Mouse (Mus musculus) thymus, postnatal 25 days (tissue): ENCODE results near the gene D430042O09Rik.
"Not testable (repeated sequence)": the region's sequence is repeated elsewhere in the genome, so short reads cannot be mapped to it uniquely, and the experiment has no call there.

Experiments
- DNase-seq: peaks from one replicate; pipeline ENCODE4 v3.0.0; 2022

Gene D430042O09Rik

GRCm38 (mm10) chr7:125707593-125708022 is at the start of gene D430042O09Rik, which contains the start of gene Gtf3c1:
D430042O09Rik (plus strand) TSS chr7:125707888.
Gtf3c1 (minus strand) TSS chr7:125707780.
- DNase-seq = peak; percentile 100

DNA sequence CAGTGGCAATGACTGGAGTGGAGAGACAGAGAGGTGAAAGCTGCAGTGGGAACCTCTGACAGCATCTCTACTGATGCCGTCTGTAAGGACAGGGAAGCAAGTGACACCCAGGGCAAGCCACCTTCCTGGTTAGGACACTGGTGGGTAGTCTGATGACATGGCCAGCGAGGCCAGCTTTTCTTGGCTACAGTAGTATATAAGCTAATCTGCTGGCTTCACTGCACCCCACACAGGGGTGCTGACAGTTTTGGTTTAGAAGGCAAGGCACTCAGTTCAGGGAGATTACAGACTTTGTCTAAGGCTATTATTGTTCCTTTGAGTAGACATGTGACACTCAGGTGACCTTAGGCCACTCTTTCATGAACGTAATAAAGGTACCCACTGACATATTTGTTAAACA is 44.0 kb upstream of the D430042O09Rik start:
- no peak for DNase-seq

- no peak for DNase-seq
Measured at GRCm38 (mm10) chr7:125670865-125671264, 36.8 kb upstream of the D430042O09Rik start.

- DNase-seq = no peak
Measured at GRCm38 (mm10) chr7:125671396-125671795, 36.3 kb upstream of the D430042O09Rik start.

DNA sequence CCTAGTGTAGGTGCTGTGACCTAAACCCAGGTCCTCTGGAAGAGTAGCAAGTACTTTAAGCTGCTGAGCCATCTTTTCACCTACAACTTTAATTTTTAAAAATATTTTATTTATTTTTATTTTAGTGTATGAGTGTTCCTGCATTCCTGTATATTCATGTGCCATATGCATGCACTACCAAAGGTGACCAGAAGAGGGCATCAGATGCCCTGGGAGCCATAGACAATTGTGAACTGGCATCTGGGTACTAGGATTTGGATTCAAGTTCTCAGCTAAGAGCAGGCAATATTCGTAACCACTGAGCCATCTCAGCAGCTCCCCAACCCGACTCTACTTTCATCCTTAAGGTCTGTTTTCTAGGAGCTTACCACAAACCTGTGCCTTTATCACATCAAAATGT is 32.8 kb upstream of the D430042O09Rik start:
- DNase-seq = peak; percentile 61

DNA sequence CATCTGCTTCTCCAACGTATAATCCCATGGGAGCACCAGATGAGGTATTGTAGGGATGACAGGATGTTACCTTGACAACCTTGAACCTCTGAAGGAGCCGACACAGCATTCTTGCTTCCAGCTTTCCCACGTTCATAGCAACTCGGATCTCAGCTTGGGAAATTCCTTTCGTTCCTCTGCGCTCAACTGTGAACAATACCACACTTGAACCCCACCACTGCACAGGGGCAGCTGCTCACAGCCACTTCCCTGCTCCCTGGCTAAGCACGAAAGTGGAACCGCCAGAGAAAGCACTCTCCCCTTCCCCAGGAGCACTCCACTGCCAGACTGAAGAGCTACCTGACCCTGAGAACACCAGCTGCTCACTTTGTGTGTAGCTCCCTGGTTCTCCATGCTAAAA is 28.9 kb upstream of the D430042O09Rik start:
- no peak for DNase-seq

DNA sequence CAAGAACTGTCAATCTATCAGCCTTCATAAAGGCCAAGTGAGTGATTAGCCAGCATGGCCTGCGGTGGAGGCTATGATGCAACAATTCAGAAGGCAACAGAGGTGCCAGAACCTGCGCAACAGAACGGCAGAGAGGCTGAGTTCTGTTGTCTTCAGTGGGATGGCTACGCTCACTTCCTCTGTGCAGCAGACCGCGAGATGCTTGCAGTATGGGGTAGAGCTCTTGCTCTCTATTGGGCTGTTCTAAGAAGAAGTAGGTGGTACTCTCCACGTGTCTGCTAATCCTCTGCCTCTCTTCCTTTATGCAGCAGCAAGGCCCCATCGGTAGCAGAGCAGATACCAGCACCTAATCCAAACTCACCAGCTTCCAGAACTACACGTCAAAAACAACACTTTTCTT is 27.8 kb upstream of the D430042O09Rik start:
- DNase-seq = no peak

DNA sequence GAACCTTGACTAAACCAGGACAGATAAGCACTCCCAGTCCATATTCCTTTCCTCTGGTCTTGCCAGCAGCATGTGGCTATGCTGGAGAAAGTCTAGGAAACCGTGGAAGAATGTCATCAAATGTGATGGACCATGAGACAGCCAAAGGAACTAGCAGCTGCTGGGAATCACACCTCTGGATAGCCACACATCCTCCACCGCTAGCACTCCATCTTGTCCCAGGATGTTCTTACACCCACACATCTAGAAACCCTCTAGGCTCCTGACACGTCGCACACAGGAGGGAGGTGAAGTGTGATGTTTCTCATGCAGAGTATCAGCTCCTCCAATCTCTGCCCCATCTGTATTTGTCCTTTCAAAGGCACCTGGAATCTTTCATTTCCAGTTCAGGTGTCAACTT is 17.2 kb upstream of the D430042O09Rik start:
- DNase-seq = no peak

DNA sequence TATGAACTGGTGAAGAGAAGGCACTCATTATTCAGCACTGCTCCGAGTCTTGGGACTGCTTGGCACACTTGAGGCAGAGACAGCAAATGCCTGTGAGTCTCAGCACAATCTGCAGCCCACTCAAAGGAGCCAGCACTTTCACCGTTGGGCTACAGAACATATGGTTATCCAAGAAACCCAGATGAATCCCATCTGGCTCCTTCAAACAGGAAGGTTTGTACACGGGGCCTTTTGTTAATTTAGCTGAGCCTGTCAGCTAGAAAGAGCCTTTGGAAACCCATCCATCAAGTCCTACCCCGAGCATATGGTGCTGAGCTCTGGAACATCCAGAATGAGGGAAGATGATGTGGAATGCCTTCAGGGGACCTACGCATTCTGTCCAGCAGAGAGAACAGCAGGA is 13.6 kb upstream of the D430042O09Rik start:
- DNase-seq = no peak

DNA sequence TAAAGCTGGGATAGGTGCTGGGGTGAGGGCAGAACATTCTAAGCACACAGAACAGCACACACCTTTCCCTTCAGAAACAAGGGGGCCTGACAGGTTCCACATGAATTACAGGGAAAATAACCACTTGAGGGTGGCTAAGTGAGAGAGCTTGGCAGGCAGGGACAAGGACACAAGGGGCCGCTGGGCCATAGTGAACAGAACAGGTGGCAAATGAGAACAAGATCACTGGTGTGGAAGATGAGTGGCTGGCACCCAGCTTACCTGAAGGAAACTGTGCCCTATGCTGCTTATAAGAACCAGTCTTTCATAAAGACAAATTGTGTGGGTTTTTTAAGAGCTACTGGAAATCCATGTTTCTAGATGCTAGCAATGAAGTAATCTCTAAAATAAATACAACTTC is 4.9 kb upstream of the D430042O09Rik start:
- no peak for DNase-seq

- DNase-seq = peak; percentile 70
Measured at GRCm38 (mm10) chr7:125707186-125707585, 502 bp upstream of the D430042O09Rik start.

GRCm38 (mm10) chr7:125708100-125708499 is 412 bp downstream of the D430042O09Rik start:
- no peak for DNase-seq

- not testable (repeated sequence) for DNase-seq
Measured at GRCm38 (mm10) chr7:125713542-125714055, 5.9 kb downstream of the D430042O09Rik start.

DNA sequence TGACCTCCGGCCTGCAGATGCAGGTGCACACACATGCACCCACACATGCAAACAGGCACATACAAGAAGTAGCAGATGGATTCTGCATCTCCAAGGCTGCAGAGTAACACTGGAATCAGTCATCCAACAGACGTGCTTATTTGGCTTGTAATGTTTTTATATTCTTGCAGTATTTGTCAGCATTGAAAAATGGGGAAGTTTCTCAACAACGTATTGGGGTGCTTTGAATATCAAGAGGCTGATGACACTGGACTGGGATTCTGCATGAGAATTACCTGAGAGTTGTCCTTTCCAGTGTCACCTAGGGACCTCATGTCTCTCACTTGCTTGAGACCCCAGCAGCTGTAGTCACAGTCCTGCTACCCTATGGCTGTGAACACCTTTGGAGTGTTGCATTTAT is 7.1 kb downstream of the D430042O09Rik start:
- DNase-seq = no peak

DNA sequence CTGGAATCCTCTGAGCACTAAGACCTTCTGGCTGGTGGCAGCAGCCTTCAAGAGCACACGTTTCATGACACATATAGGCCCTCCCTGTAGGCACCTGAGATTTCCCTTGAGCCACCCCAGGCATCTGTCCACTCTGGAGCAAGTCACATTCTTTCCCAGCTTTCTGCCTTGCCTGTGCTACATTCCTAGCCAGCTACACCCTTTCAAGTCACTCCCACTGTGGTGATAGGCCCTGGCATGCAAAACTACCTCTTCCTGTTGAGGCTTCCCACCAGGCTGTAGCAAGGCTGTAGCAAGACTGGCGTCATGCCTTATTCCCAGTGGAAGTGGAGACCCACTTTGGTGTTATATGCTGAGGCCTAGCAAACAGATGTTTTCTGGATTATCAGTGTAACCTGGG is 9.0 kb downstream of the D430042O09Rik start:
- no peak for DNase-seq

- DNase-seq = no peak
Measured at GRCm38 (mm10) chr7:125717612-125718011, 9.9 kb downstream of the D430042O09Rik start.

DNA sequence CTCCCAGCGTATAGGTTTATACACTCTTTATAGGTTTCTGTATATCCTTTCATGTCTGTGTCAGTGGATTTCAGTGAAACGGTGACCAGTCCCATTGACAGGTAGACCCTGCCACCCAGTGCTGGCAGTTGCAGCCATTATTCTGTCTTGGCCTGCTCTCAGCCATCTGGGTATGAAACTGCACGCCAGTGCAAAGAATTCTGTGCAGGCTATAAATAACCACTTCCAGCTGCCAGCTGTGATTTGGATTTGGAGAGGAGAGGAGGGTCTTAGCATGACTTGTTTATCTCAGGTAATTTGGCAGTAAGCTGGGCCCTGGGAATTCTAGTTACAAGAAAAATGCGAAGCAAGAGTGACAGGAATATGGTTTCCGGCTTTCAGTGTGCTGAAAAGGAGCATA is 12.7 kb downstream of the D430042O09Rik start:
- no peak for DNase-seq

GRCm38 (mm10) chr7:125721033-125721432 is 13.3 kb downstream of the D430042O09Rik start:
- DNase-seq = no peak

GRCm38 (mm10) chr7:125722127-125722526 is 14.4 kb downstream of the D430042O09Rik start:
- DNase-seq = peak; percentile 10

DNA sequence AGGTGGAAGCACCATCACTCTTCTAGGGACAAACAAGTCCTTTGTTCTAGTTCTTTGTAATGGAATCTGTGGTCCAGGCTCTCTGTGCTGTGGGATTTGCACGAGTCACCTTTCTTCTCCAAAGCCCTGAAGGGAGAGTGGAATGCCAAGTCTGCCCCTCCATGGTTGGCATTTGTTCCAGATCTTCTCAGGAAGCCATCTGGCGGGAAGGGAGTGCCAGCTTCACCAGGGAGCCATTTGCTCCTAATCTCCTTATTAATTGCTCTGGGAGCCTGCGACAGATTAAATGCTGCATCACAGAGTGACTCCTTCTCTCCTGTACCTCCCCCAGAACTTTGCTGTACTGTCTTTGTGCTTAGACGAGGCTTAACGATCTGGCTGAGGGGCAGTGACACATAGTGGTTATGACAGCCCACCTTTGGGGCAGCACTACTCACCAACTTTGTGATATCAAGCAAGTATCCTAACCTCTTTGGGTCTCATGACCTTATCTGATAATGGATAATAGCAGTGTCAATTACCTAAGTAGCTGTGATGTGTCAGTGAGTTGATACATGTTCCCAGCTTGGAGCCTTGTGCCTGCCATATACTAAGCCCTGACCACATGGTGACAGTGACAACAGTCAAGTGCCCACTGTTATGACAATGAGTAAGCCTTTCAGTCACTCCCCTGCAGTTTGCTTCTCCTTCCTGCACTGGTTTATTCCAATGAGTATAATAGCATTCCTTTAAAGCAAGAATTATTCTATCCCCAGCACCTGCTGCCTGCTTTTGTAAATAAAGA is 15.7 kb downstream of the D430042O09Rik start:
- DNase-seq = no peak

- no peak for DNase-seq
Measured at GRCm38 (mm10) chr7:125731679-125732078, 24.0 kb downstream of the D430042O09Rik start.

- DNase-seq = no peak
Measured at GRCm38 (mm10) chr7:125733791-125734190, 26.1 kb downstream of the D430042O09Rik start.

DNA sequence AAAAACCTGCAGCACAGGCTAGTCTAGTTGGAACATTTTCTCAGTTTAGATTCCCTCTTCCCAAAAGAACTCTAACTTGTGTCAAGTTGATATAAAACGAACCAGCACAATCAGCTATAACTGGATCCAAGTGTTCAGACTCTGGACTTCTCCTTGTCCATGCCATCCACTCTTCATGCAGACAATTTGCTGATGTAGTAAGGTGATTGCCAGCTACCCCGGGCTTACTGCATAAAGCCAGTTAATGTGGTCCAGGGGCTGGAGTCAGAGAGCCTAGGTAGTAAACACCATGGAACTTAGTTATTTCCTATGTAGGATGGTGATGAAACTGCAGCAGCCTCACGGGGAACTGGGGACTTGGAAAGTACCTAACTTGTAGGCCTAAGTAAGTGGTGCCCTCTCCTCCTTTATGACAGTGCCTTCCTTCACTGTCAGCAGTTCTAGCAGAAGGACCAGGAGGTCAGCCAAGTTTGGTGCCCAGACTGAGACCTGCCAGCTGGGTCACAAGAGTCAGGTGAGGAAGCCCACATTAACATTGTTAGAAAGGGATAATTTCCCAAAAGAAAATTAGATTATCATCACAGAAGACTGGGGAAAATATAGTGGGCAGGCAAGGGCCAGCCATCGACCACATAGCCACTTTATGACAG is 28.8 kb downstream of the D430042O09Rik start:
- DNase-seq = no peak

DNA sequence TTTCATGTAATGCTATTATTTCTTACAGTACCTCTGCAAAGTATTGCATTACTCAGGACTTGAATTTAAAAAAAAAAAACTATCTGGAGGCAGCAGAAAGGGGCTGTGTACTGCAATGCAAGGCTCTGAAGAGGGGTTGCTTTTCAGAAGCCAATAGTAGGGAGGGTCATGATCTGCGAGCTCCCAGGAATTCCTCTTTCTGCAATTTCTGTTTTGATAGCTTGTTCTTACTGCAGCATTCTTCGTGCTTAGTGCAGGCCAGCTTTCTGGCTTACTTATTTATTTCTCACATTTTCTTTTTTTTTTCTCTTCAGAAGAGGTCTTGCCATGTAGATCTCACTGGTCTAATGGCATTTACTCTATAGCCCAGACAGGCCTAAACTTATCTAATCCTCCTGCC is 32.8 kb downstream of the D430042O09Rik start:
- DNase-seq = no peak
